Mouse (Mus musculus): ENCODE data around the gene AL732309.1. TPM values are rescaled to one million over a fixed set of nuclear protein-coding genes. Genes with fewer than 3 reads are reported as not detected.

Gene AL732309.1
- polyA plus RNA-seq, 1 experiment from 2014 or later: 2.1 TPM

GRCm38 (mm10) chr2:25210686-25211085 lies 36.0 kb downstream of the AL732309.1 start:
- Histone ChIP-seq H3K9me3 (no peaks in the 10 kb centered on the region), H3K4me3 (peak overlapping the region; percentile 98), H3K4me1 (peaks cover 23% of the 10 kb centered on the region), H3K4me2 (peak overlapping the region; percentile 82), H3K9ac (peak overlapping the region; percentile 96), H3K27ac (replicated peaks) (peak overlapping the region; percentile 89), H3K27me3 (replicated peaks) (peaks cover 24% of the 10 kb centered on the region), H3K36me3 (peaks cover 40% of the 10 kb centered on the region)
- WGBS: under 1% methylated on average over 24 of the region's 24 CpGs
- peak; percentile 9; the same call in 1 of the 2 replicates for ATAC-seq (ENCODE audit: extremely low read depth, insufficient number of reproducible peaks, low FRiP score, low TSS enrichment)

DNA sequence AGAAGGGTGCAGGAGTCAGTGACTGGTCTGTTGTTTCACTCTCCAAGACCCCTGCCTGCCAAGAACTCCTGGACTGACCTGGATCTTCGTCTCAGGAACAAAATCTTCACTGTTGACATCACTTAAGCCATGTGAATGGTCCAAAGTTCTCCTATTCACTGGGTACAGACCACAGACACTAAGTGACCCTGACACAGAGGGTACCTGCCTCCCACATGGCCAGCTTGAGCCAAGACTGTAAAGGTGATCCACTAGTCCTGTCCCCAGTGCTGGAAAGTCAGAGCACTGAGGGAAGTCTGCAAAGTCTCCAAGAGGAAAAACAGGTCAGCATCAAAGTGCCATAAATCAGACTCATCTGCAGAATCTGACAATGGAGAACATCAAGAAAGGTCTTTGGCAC lies 39.1 kb downstream of the AL732309.1 start:
- WGBS: 70% methylated on average over 1 of the region's 1 CpGs
- no peak overlapping the region for H3K27ac ChIP-seq (replicated peaks)
- no peak overlapping the region for H3K4me3 ChIP-seq
- 0 out of 2 replicates have a peak, but pooled peaks cover 4% of the 10 kb centered on the region for H3K27me3 ChIP-seq (replicated peaks)
- peaks cover 23% of the 10 kb centered on the region for H3K4me1 ChIP-seq
- no peaks in the 10 kb centered on the region for H3K9me3 ChIP-seq
- H3K9ac ChIP-seq: no peak overlapping the region
- no peak for ATAC-seq (ENCODE audit: extremely low read depth, insufficient number of reproducible peaks, low FRiP score, low TSS enrichment)
- no peak overlapping the region for H3K4me2 ChIP-seq
- peaks cover 71% of the 10 kb centered on the region for H3K36me3 ChIP-seq

DNA sequence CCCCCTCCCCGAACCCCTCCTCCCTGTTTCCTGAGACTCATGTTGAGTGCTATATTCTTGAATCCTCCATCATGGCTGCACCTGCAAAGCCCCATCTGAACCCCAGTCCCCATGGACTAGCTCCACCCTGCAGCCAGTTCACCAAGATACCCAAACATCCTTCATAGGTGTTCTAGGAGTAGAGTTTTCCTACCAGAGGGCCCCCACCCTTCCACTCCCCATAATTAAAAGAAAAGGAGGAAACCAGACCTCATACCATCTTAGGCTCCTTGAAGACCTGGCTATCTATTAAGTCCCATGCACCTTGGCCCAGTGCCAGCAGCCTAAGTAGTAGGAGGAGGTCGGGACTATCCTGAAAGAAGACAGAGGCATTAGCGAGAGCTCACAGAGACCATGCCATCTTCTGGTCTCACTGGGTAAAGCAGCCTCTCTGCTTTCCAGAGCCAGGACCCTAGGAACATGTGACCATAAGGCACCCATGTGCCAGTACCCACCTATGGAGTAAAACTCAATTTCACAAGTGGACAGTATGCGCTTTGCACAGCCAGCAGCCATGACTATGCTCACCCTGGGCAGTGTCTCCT lies 42.9 kb downstream of the AL732309.1 start:
- Histone ChIP-seq H3K27ac (replicated peaks) (no peak overlapping the region), H3K27me3 (replicated peaks) (no peaks in the 10 kb centered on the region), H3K9me3 (no peaks in the 10 kb centered on the region), H3K4me1 (peaks cover under 1% of the 10 kb centered on the region; the same call in 1 of the 2 replicates), H3K4me2 (no peak overlapping the region), H3K9ac (no peak overlapping the region), H3K4me3 (no peak overlapping the region), H3K36me3 (peaks cover 96% of the 10 kb centered on the region)
- 58% methylated on average over 4 of the region's 4 CpGs for WGBS
- ATAC-seq (ENCODE audit: extremely low read depth, insufficient number of reproducible peaks, low FRiP score, low TSS enrichment): no peak

- Histone ChIP-seq H3K4me3 (no peak overlapping the region), H3K4me1 (peaks cover 25% of the 10 kb centered on the region), H3K9ac (no peak overlapping the region), H3K36me3 (peaks cover 67% of the 10 kb centered on the region), H3K27ac (replicated peaks) (no peak overlapping the region), H3K9me3 (no peaks in the 10 kb centered on the region), H3K4me2 (no peak overlapping the region), H3K27me3 (replicated peaks) (peaks cover 10% of the 10 kb centered on the region)
- no peak for ATAC-seq (ENCODE audit: extremely low read depth, insufficient number of reproducible peaks, low FRiP score, low TSS enrichment)
- WGBS: 89% methylated on average over 2 of the region's 2 CpGs
Observed at GRCm38 (mm10) chr2:25200631-25201030, 46.0 kb downstream of the AL732309.1 start.

- Histone ChIP-seq H3K27ac (replicated peaks) (peak overlapping the region; percentile 80), H3K9ac (no peak overlapping the region), H3K36me3 (peaks cover 40% of the 10 kb centered on the region), H3K9me3 (no peaks in the 10 kb centered on the region), H3K4me2 (no peak overlapping the region), H3K27me3 (replicated peaks) (peaks cover 30% of the 10 kb centered on the region), H3K4me1 (peaks cover 51% of the 10 kb centered on the region), H3K4me3 (no peak overlapping the region)
- ATAC-seq (ENCODE audit: extremely low read depth, insufficient number of reproducible peaks, low FRiP score, low TSS enrichment): no peak
Observed at GRCm38 (mm10) chr2:25197946-25198345, 48.7 kb downstream of the AL732309.1 start.

GRCm38 (mm10) chr2:25197191-25197590 lies 49.5 kb downstream of the AL732309.1 start:
- ATAC-seq (ENCODE audit: extremely low read depth, insufficient number of reproducible peaks, low FRiP score, low TSS enrichment): no peak
- Histone ChIP-seq H3K27ac (replicated peaks) (peak overlapping the region; percentile 80), H3K9ac (no peak overlapping the region), H3K4me2 (peak overlapping the region; percentile 70), H3K4me1 (peaks cover 51% of the 10 kb centered on the region), H3K4me3 (peak overlapping the region; percentile 46; the same call in 1 of the 2 replicates), H3K9me3 (no peaks in the 10 kb centered on the region), H3K36me3 (peaks cover 32% of the 10 kb centered on the region), H3K27me3 (replicated peaks) (peaks cover 30% of the 10 kb centered on the region)
- WGBS: 28% methylated on average over 2 of the region's 2 CpGs

GRCm38 (mm10) chr2:25196172-25196954 lies 50.3 kb downstream of the AL732309.1 start, which contains the start of gene Tor4a:
Gene Tor4a (minus strand): TSS chr2:25196886.
- WGBS: 7% methylated on average over 8 of the region's 8 CpGs
- H3K27me3 ChIP-seq (replicated peaks): peaks cover 30% of the 10 kb centered on the region
- H3K9ac ChIP-seq: peak within 1 kb of the TSS; percentile 68

DNA sequence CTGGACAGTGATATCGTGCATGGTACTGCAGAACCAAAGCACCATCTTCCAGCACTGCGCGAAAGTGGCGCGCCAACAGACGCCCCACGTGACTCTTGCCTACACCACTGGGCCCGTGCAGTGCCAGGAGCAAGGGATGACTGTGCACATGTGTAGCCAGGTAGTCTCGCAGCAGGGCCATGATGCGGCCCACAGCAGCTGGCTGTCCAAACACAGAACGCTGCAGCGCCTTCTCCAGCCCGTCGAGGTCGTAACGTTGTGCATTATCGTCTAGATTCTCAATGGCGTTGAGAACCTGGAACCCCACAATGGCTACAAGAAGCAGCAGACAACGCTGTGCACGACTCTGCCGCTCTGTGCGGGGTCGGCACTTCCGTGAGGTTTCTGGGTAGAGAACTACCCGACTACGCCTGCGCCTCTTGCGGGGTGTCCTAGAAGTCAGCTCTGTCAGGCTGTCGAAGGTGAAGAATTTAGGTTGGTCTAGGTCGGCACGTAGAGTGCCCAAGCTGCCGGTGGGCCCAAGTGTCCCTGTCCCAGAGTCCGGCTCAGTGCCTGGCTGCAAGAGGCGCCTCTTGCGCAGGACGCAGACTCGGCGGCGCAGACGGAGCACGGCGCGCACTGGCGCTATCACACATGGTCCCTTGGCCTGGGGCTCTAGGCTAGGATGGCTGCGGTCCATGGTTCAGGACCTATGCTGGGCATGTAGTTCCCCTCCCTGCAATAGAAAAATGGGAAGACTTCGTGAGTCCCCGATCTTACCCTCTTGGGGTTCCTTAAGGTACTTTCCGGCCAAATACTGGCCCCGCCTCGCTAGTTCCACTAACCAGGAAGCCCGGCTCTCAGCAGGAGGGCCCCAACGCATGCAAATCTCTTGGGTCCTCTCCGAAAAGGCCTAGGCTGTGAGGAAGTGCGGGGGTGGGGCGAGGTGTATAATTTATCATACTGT lies 51.2 kb downstream of the AL732309.1 start:
- peaks cover 15% of the 10 kb centered on the region for H3K36me3 ChIP-seq
- H3K4me2 ChIP-seq: peak overlapping the region; percentile 70
- peaks cover 51% of the 10 kb centered on the region for H3K4me1 ChIP-seq
- H3K9me3 ChIP-seq: no peaks in the 10 kb centered on the region
- H3K27me3 ChIP-seq (replicated peaks): peaks cover 30% of the 10 kb centered on the region
- peak overlapping the region; percentile 68 for H3K9ac ChIP-seq
- no peak for ATAC-seq (ENCODE audit: extremely low read depth, insufficient number of reproducible peaks, low FRiP score, low TSS enrichment)
- WGBS: 15% methylated on average over 55 of the region's 55 CpGs
- peak overlapping the region; percentile 80 for H3K27ac ChIP-seq (replicated peaks)
- peak overlapping the region; percentile 46 for H3K4me3 ChIP-seq

More at GRCm38 (mm10) chr2:25196172-25196954, 50.3 kb downstream of the AL732309.1 start, which contains the start of gene Tor4a:
- no peaks in the 10 kb centered on the region for H3K9me3 ChIP-seq
- H3K36me3 ChIP-seq: peaks cover 24% of the 10 kb centered on the region
- H3K27ac ChIP-seq (replicated peaks): peak within 1 kb of the TSS; percentile 80
- H3K4me2 ChIP-seq: peak within 1 kb of the TSS; percentile 70
- ATAC-seq (ENCODE audit: extremely low read depth, insufficient number of reproducible peaks, low FRiP score, low TSS enrichment): peak; percentile 33
- H3K4me3 ChIP-seq: peak within 1 kb of the TSS; percentile 46
- peaks cover 51% of the 10 kb centered on the region for H3K4me1 ChIP-seq

Other genes starting within 250 kb of the AL732309.1 start
- gene Nsmf, start 192.5 kb downstream of the AL732309.1 start, polyA plus RNA-seq (2015; fragmentation: Nextera tagmentation; extraction: Ambion mirVana): 49.4 and 51.0 TPM in 2 replicates
- gene Entpd8, start 166.6 kb downstream of the AL732309.1 start, polyA plus RNA-seq (2015; fragmentation: Nextera tagmentation; extraction: Ambion mirVana): not detected in 2 replicates
- gene Noxa1, start 151.7 kb downstream of the AL732309.1 start, polyA plus RNA-seq (2015; fragmentation: Nextera tagmentation; extraction: Ambion mirVana): 0.09 TPM in 1 of 2 replicates, not detected in the other
- gene Nrarp, start 66.1 kb downstream of the AL732309.1 start, polyA plus RNA-seq (2015; fragmentation: Nextera tagmentation; extraction: Ambion mirVana): 7.7 and 8.2 TPM in 2 replicates
- gene Tor4a, start 50.0 kb downstream of the AL732309.1 start, polyA plus RNA-seq (2015; fragmentation: Nextera tagmentation; extraction: Ambion mirVana): 6.4 and 6.9 TPM in 2 replicates
- 68.8 and 72.8 TPM in 2 replicates for gene Nelfb, start 35.4 kb downstream of the AL732309.1 start, polyA plus RNA-seq (2015; fragmentation: Nextera tagmentation; extraction: Ambion mirVana)
- not detected in 2 replicates for gene Stpg3, start 32.2 kb downstream of the AL732309.1 start, polyA plus RNA-seq (2015; fragmentation: Nextera tagmentation; extraction: Ambion mirVana)
- not detected in 2 replicates for gene Fam166a, start 28.1 kb downstream of the AL732309.1 start, polyA plus RNA-seq (2015; fragmentation: Nextera tagmentation; extraction: Ambion mirVana)
- 402 and 437 TPM in 2 replicates for gene Tubb4b, start 22.2 kb downstream of the AL732309.1 start, polyA plus RNA-seq (2015; fragmentation: Nextera tagmentation; extraction: Ambion mirVana)
- gene Slc34a3, start 12.5 kb downstream of the AL732309.1 start, polyA plus RNA-seq (2015; fragmentation: Nextera tagmentation; extraction: Ambion mirVana): not detected in 2 replicates
- gene Rnf224, start 10.1 kb downstream of the AL732309.1 start, polyA plus RNA-seq (2015; fragmentation: Nextera tagmentation; extraction: Ambion mirVana): not detected in 2 replicates
- gene Rnf208, start 4.6 kb downstream of the AL732309.1 start, polyA plus RNA-seq (2015; fragmentation: Nextera tagmentation; extraction: Ambion mirVana): 6.6 and 7.2 TPM in 2 replicates
- gene Cysrt1, start 4.4 kb downstream of the AL732309.1 start, polyA plus RNA-seq (2015; fragmentation: Nextera tagmentation; extraction: Ambion mirVana): not detected in 2 replicates
- gene Tmem203, start 8.6 kb upstream of the AL732309.1 start, polyA plus RNA-seq (2015; fragmentation: Nextera tagmentation; extraction: Ambion mirVana): 15.5 and 15.9 TPM in 2 replicates
- 3.5 and 4.3 TPM in 2 replicates for gene Tprn, start 15.8 kb upstream of the AL732309.1 start, polyA plus RNA-seq (2015; fragmentation: Nextera tagmentation; extraction: Ambion mirVana)
- gene Ssna1, start 25.6 kb upstream of the AL732309.1 start, polyA plus RNA-seq (2015; fragmentation: Nextera tagmentation; extraction: Ambion mirVana): 144 and 158 TPM in 2 replicates
- 77.3 and 82.5 TPM in 2 replicates for gene Anapc2, start 25.6 kb upstream of the AL732309.1 start, polyA plus RNA-seq (2015; fragmentation: Nextera tagmentation; extraction: Ambion mirVana)
- gene Tmem210, start 41.3 kb upstream of the AL732309.1 start, polyA plus RNA-seq (2015; fragmentation: Nextera tagmentation; extraction: Ambion mirVana): not detected in 2 replicates
- gene Lrrc26, start 43.1 kb upstream of the AL732309.1 start, polyA plus RNA-seq (2015; fragmentation: Nextera tagmentation; extraction: Ambion mirVana): not detected in 2 replicates
- gene Grin1, start 72.3 kb upstream of the AL732309.1 start, polyA plus RNA-seq (2015; fragmentation: Nextera tagmentation; extraction: Ambion mirVana): 0.09 and 0.16 TPM in 2 replicates
- 28.4 and 31.3 TPM in 2 replicates for gene Man1b1, start 85.5 kb upstream of the AL732309.1 start, polyA plus RNA-seq (2015; fragmentation: Nextera tagmentation; extraction: Ambion mirVana)
- 13.6 and 14.4 TPM in 2 replicates for gene Dpp7, start 109.5 kb upstream of the AL732309.1 start, polyA plus RNA-seq (2015; fragmentation: Nextera tagmentation; extraction: Ambion mirVana)
- 14.9 and 17.0 TPM in 2 replicates for gene Uap1l1, start 118.8 kb upstream of the AL732309.1 start, polyA plus RNA-seq (2015; fragmentation: Nextera tagmentation; extraction: Ambion mirVana)
- gene Sapcd2, start 125.5 kb upstream of the AL732309.1 start, polyA plus RNA-seq (2015; fragmentation: Nextera tagmentation; extraction: Ambion mirVana): 16.5 and 18.1 TPM in 2 replicates
- 0.51 and 0.68 TPM in 2 replicates for gene Entpd2, start 149.0 kb upstream of the AL732309.1 start, polyA plus RNA-seq (2015; fragmentation: Nextera tagmentation; extraction: Ambion mirVana)
- gene Npdc1, start 152.5 kb upstream of the AL732309.1 start, polyA plus RNA-seq (2015; fragmentation: Nextera tagmentation; extraction: Ambion mirVana): 26.6 and 29.0 TPM in 2 replicates
- 0.07 TPM in 1 of 2 replicates, not detected in the other for gene Fut7, start 176.4 kb upstream of the AL732309.1 start, polyA plus RNA-seq (2015; fragmentation: Nextera tagmentation; extraction: Ambion mirVana)
- 2.7 and 3.2 TPM in 2 replicates for gene Abca2, start 181.8 kb upstream of the AL732309.1 start, polyA plus RNA-seq (2015; fragmentation: Nextera tagmentation; extraction: Ambion mirVana)
- gene Clic3, start 210.0 kb upstream of the AL732309.1 start, polyA plus RNA-seq (2015; fragmentation: Nextera tagmentation; extraction: Ambion mirVana): 1.8 and 2.5 TPM in 2 replicates
- 25.6 and 25.7 TPM in 2 replicates for gene Paxx, start 214.2 kb upstream of the AL732309.1 start, polyA plus RNA-seq (2015; fragmentation: Nextera tagmentation; extraction: Ambion mirVana)
- 19.8 and 20.7 TPM in 2 replicates for gene Ptgds, start 223.2 kb upstream of the AL732309.1 start, polyA plus RNA-seq (2015; fragmentation: Nextera tagmentation; extraction: Ambion mirVana)
- gene Lcn12, start 247.0 kb upstream of the AL732309.1 start, polyA plus RNA-seq (2015; fragmentation: Nextera tagmentation; extraction: Ambion mirVana): not detected in 2 replicates